Mouse (Mus musculus) testis, adult 2 months (tissue): ENCODE results near the gene Gm10306. TPM values are rescaled to one million over a fixed set of nuclear protein-coding genes. Genes with fewer than 3 reads are reported as not detected.

Experiments
- H3K27ac ChIP-seq: fragments of 200-500 bp; 2 replicates; pipeline ENCODE4 v1.5.1; 2012; ENCODE audit warnings: low read depth, low read length; ENCODE audit not compliant: control insufficient read depth, insufficient read depth
- H3K27me3 ChIP-seq: fragments of 200-500 bp; 2 replicates; pipeline ENCODE4 v1.6.1; 2012; ENCODE audit warnings: mild to moderate bottlenecking, low read length, moderate library complexity; ENCODE audit not compliant: control insufficient read depth, insufficient read depth
- H3K36me3 ChIP-seq: fragments of 200-500 bp; 2 replicates; pipeline ENCODE4 v1.6.1; 2012; ENCODE audit warnings: mild to moderate bottlenecking, low read length; ENCODE audit not compliant: control insufficient read depth, insufficient read depth
- H3K4me1 ChIP-seq: fragments of 200-500 bp; 2 replicates; pipeline ENCODE4 v1.6.1; 2012; ENCODE audit warnings: low read length; ENCODE audit not compliant: control insufficient read depth, insufficient read depth
- H3K4me3 ChIP-seq: fragments of 200-500 bp; 2 replicates; pipeline ENCODE4 v1.5.1; 2012; ENCODE audit warnings: low read depth, mild to moderate bottlenecking, low read length, moderate library complexity, mixed read lengths; ENCODE audit not compliant: control insufficient read depth
- CTCF ChIP-seq: fragments of 200-500 bp; IDR thresholded peaks from 2 replicates; pipeline ENCODE4 v1.5.1; 2012; ENCODE audit warnings: low read depth, mild to moderate bottlenecking, inconsistent platforms, low read length, moderate library complexity; ENCODE audit not compliant: control insufficient read depth, insufficient read depth, insufficient replicate concordance
- POLR2A ChIP-seq: fragments of 200-500 bp; IDR thresholded peaks from 2 replicates; pipeline ENCODE4 v1.6.1; 2012; ENCODE audit warnings: low read depth, mild to moderate bottlenecking, inconsistent platforms, low read length, moderate library complexity; ENCODE audit not compliant: control insufficient read depth
- polyA plus RNA-seq: library from polyadenylated mRNA; depleted of rRNA; stranded (reverse); fragments of >200 nt; gene quantifications from 2 replicates; pipeline ENCODE4 v1.2.3, GENCODE M21; 2012; rRNA removed

Gm10306 gene
- polyA plus RNA-seq, 1 experiment = 0.75 TPM

GRCm38 (mm10) chr4:94591765-94592381 lies 35.5 kb downstream of the Gm10306 start:
- no peaks in the 10 kb centered on the region for H3K4me1 ChIP-seq
- no peaks in the 10 kb centered on the region for H3K27me3 ChIP-seq
- TF ChIP-seq POLR2A = no peak
- TF ChIP-seq CTCF = no peak
- no peaks in the 10 kb centered on the region for H3K36me3 ChIP-seq
- H3K27ac ChIP-seq = no peak overlapping the region
- H3K4me3 ChIP-seq = no peak overlapping the region

GRCm38 (mm10) chr4:94592709-94593108 lies 36.4 kb downstream of the Gm10306 start:
- no peaks in the 10 kb centered on the region for H3K36me3 ChIP-seq
- H3K4me1 ChIP-seq = no peaks in the 10 kb centered on the region
- no peak for TF ChIP-seq CTCF
- H3K27me3 ChIP-seq = no peaks in the 10 kb centered on the region
- H3K27ac ChIP-seq = no peak overlapping the region
- H3K4me3 ChIP-seq = no peak overlapping the region

- no peak overlapping the region for H3K4me3 ChIP-seq
- no peaks in the 10 kb centered on the region for H3K27me3 ChIP-seq
- H3K27ac ChIP-seq = no peak overlapping the region
- TF ChIP-seq POLR2A (no peak), CTCF (no peak)
- H3K36me3 ChIP-seq = no peaks in the 10 kb centered on the region
- peaks cover 2% of the 10 kb centered on the region; the same call in 1 of the 2 replicates for H3K4me1 ChIP-seq
These were observed 45.0 kb downstream of the Gm10306 start for GRCm38 (mm10) chr4:94601395-94601794.

- H3K36me3 ChIP-seq = no peaks in the 10 kb centered on the region
- peak overlapping the region; percentile 99 for H3K4me3 ChIP-seq
- TF ChIP-seq CTCF = no peak
- no peak for TF ChIP-seq POLR2A
- H3K27me3 ChIP-seq = no peaks in the 10 kb centered on the region
- peak overlapping the region; percentile 94 for H3K27ac ChIP-seq
- H3K4me1 ChIP-seq = peaks cover 2% of the 10 kb centered on the region; the same call in 1 of the 2 replicates
These were observed 46.2 kb downstream of the Gm10306 start for GRCm38 (mm10) chr4:94602496-94603030.

- TF ChIP-seq CTCF = no peak
- TF ChIP-seq POLR2A = peak; percentile 68
- Histone ChIP-seq H3K27me3 (no peaks in the 10 kb centered on the region), H3K27ac (peak within 1 kb of the TSS; percentile 94), H3K36me3 (no peaks in the 10 kb centered on the region), H3K4me1 (peaks cover 2% of the 10 kb centered on the region; the same call in 1 of the 2 replicates), H3K4me3 (peak within 1 kb of the TSS; percentile 99)
These were observed 46.8 kb downstream of the Gm10306 start, which contains the start of gene Plaa for GRCm38 (mm10) chr4:94603031-94603629. TSS of gene Plaa (minus strand) at chr4:94603244.

GRCm38 (mm10) chr4:94604452-94605019 lies 48.2 kb downstream of the Gm10306 start:
- Histone ChIP-seq H3K27me3 (no peaks in the 10 kb centered on the region), H3K27ac (no peak overlapping the region), H3K4me1 (peaks cover 2% of the 10 kb centered on the region; the same call in 1 of the 2 replicates), H3K4me3 (no peak overlapping the region), H3K36me3 (no peaks in the 10 kb centered on the region)
- TF ChIP-seq CTCF (no peak), POLR2A (no peak)

- H3K36me3 ChIP-seq = no peaks in the 10 kb centered on the region
- peaks cover 2% of the 10 kb centered on the region; the same call in 1 of the 2 replicates for H3K4me1 ChIP-seq
- no peak overlapping the region for H3K27ac ChIP-seq
- H3K27me3 ChIP-seq = no peaks in the 10 kb centered on the region
- H3K4me3 ChIP-seq = no peak overlapping the region
- TF ChIP-seq CTCF (no peak), POLR2A (no peak)
These were observed 49.2 kb downstream of the Gm10306 start for GRCm38 (mm10) chr4:94605591-94605990.

Other genes starting within 250 kb of the Gm10306 start
- gene Caap1, start 250 bp downstream of the Gm10306 start, polyA plus RNA-seq = 2.2 and 3.7 TPM in 2 replicates
- gene Plaa, start 46.7 kb downstream of the Gm10306 start, polyA plus RNA-seq = 14.1 and 16.3 TPM in 2 replicates
- 41.3 and 53.7 TPM in 2 replicates for gene Ift74, start 57.9 kb downstream of the Gm10306 start, polyA plus RNA-seq
- not detected in 2 replicates for gene Lrrc19, start 93.6 kb downstream of the Gm10306 start, polyA plus RNA-seq
- 0.78 and 1.3 TPM in 2 replicates for gene Tek, start 182.7 kb downstream of the Gm10306 start, polyA plus RNA-seq